Mouse (Mus musculus): ENCODE measurements around the gene Tmed10.

The Tmed10 gene

GRCm38 (mm10) chr12:85378271-85378670 lies 3.6 kb upstream of the Tmed10 start:
- DNase-seq (ENCODE audit: low spot score in 2 of 2): no peak

- peak; percentile 71 to 74 for DNase-seq (ENCODE audit: low spot score in 2 of 2)
Observed at GRCm38 (mm10) chr12:85373591-85374560, 771 bp downstream of the Tmed10 start.

DNA sequence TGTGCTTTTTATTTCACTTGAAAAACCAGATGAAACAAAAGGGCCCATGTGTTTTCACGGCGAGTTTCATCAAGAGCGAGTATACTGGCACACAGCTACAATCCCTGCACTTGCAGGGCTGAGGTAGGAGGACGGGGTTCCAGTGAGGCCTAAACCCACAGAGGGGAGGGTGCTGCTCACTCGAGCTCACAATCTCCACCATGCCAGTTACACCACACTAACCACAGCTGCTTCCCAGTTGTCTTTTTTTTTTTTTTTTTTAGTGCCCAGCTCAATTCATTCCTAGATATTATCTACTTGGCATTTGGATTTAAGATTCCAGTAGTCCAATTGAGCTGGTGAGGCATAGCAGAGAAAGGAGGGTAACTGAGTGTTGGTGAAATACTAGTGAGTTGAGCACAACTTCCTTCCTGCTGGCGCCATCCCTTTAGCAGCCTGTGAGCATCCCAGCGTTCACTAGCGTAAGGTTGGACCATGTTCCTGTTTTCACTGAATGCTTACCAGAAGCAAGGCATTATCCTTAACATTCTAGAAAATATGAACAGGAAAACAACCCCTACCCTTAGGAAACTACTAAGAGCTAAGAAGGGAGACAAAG lies 2.5 kb downstream of the Tmed10 start:
- no peak for DNase-seq (ENCODE audit: low spot score in 2 of 2)

GRCm38 (mm10) chr12:85368441-85369063 lies 6.1 kb downstream of the Tmed10 start:
- no peak for DNase-seq (ENCODE audit: low spot score in 2 of 2)

GRCm38 (mm10) chr12:85366271-85366670 lies 8.4 kb downstream of the Tmed10 start:
- no peak for DNase-seq (ENCODE audit: low spot score in 2 of 2)

GRCm38 (mm10) chr12:85362510-85362909 lies 12.1 kb downstream of the Tmed10 start:
- no peak for DNase-seq (ENCODE audit: low spot score in 2 of 2)

- no peak for DNase-seq (ENCODE audit: low spot score in 2 of 2)
Observed at GRCm38 (mm10) chr12:85361580-85361979, 13.1 kb downstream of the Tmed10 start.

DNA sequence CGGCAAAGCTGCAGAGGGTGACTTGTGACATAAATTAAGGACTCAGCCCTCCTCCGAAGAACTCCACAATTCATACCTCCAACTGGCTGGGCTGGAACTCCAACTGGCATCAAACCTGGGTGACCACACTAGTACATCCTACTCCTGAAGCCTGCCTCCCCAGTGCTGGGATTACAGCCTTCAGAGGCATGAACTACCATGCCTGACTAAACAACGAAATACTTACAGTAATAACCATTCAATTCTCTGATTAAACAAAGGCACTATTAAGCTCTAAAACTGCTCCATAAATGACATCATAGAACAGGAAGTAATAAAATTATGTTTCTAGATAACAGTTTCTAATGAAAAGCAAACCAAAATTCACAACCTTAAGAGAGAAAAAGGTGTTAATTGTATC lies 13.5 kb downstream of the Tmed10 start:
- DNase-seq (ENCODE audit: low spot score in 2 of 2): no peak

GRCm38 (mm10) chr12:85354061-85354460 lies 20.6 kb downstream of the Tmed10 start:
- no peak for DNase-seq (ENCODE audit: low spot score in 2 of 2)

DNA sequence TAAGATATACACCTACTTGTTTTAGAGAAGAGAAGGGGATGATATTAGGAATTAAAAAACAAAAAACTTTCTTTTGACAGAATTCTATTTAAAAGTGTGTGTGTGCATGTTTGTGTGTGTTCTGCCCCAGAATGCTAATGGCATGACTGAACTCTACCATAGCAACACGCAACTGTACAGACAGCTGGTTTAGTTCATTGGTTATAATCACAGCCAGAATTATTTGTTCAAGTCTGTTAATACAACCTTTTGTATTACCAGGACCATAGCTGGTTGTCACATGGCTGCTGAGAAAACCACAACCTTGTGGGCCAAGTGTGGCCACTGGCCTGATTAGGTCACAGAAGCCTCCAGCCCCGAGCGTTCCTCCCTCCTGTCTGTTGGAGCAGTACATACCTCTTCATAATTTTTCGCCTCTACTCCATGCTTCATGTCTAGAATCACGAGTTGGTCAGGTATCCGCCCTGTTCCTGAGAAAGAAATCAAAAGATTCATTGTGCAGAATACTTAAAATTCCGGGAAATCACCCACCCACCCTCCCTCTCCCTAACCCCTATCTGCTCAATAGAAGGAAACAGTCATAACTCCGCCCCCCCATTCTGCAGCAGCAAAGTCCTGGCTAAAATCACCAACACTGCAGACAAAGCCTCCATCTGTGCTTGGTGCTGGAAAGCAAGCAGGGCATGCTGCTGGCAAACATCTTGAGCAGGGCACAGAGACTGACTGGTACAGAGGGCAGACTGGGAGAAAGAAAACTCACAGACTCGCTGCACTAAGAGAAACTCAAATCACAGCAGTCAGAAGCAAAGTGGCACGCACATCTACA lies 24.0 kb downstream of the Tmed10 start:
- no peak for DNase-seq (ENCODE audit: low spot score in 2 of 2)

GRCm38 (mm10) chr12:85348338-85348737 lies 26.3 kb downstream of the Tmed10 start:
- DNase-seq (ENCODE audit: low spot score in 2 of 2): no peak

GRCm38 (mm10) chr12:85347196-85347595 lies 27.5 kb downstream of the Tmed10 start:
- DNase-seq (ENCODE audit: low spot score in 2 of 2): no peak

- no peak for DNase-seq (ENCODE audit: low spot score in 2 of 2)
Observed at GRCm38 (mm10) chr12:85346374-85346773, 28.3 kb downstream of the Tmed10 start.

- DNase-seq (ENCODE audit: low spot score in 2 of 2): no peak
Observed at GRCm38 (mm10) chr12:85345559-85345958, 29.1 kb downstream of the Tmed10 start.

DNA sequence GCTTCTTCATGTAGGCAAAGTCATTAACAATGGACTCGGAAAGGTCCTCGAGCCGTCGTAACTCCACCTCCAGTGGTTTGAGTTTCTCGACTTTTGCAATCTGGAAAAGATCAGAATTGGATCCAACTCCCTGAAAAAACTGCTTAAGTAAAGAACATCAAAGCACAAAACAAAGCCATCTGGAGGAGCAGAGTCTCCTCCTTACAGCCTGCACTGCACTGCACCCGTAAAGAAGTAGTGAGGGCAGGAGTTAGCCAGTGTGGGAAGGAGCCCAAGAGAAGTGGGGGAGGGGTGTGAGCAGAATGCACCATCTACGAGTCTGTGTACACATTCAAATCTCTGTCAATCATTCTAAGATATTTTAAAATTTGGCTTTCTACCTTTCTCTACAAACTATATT lies 30.4 kb downstream of the Tmed10 start:
- no peak for DNase-seq (ENCODE audit: low spot score in 2 of 2)

DNA sequence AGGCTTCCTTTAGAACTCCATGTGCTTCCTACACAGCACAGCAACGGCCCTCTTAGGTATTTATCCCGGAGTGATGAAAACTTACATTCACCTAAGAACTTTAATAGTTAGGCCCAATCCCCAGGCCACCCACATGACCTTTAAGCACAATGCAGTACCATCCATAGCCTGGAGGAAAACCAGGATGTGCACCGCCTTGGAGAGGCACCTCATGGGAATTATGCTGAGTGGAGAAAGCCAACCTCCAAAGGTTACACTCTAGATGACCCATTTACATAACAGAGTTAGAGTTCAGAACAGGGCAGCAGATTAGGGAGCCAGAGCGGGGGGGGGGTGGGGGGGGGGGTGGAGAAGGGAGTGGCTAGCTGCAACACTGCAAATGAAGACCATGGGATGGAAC lies 32.3 kb downstream of the Tmed10 start:
- DNase-seq (ENCODE audit: low spot score in 2 of 2): no peak

DNA sequence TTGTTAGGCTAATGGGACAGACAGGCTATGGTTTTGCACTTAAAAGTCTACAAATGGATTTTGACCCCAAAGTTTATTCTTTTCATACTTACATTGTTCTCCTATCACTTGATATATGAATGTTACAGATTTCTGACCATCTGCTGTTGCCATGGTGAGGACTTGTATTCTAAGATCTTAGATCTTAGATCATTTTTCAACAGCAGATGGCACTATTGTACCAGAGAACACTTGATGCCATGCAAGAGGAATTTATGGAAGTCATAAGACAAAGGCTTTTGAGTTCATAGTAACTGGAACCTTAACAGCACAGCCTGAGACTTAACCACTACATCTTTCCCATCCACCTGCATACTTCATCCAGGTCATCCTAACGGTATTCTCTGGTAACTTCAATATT lies 33.5 kb downstream of the Tmed10 start:
- no peak for DNase-seq (ENCODE audit: low spot score in 2 of 2)

GRCm38 (mm10) chr12:85339947-85340346 lies 34.7 kb downstream of the Tmed10 start:
- no peak for DNase-seq (ENCODE audit: low spot score in 2 of 2)

DNA sequence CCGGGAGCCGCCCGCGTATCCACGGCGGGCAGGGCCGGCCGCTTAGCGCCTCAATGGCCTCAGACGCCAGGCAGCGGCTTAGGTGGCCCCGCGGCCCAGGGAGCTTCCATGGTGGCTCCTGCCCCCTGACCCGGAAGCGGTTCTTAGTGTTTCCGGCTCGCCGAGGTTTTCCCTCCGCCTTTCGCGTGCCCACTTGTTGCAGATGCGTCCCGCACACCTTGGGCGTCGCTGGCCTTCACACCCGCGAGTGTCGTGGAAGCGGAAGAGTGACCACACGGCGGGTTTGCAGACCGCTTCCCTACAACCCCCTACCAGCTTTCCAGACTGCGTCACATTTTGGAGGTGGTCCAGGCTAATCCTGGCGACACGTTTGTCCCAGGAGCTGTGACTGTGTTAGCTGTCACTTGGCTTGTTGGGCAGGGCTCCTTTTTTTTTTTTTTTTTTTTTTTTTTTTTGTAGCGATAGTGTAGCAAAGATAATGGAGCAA lies 35.4 kb downstream of the Tmed10 start, which contains the start of gene Nek9:
Gene Nek9, minus strand, starts transcription at position 120 of the 487 bp plus-strand sequence.
- peak; percentile 86 to 92 for DNase-seq (ENCODE audit: low spot score in 2 of 2)

DNA sequence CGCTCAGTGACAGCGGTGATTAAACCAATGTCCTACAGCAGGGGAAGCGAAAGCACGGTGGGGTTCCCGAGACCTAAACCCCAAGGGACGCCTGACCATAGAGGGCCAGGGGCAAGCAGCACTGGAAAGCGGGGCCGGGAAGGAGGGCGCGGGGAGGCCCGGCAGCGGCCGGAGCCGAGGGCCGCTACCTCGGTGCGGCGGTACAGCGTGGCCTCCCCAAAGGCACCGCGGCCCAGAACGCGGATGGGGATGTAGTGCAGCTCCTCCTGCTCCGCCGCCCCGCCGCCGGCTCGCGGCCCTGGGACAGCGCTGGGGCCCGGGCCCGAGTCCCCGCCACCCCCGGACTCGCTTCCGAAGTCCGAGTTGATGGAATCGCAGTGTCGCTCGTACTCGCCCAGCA lies 35.8 kb downstream of the Tmed10 start:
- no peak for DNase-seq (ENCODE audit: low spot score in 2 of 2)

GRCm38 (mm10) chr12:85337567-85338311 lies 36.9 kb downstream of the Tmed10 start:
- no peak for DNase-seq (ENCODE audit: low spot score in 2 of 2)

Data from urinary bladder, postnatal 4 days (tissue).